Mouse (Mus musculus): ENCODE results near the gene Gpr152. TPM values are rescaled to one million over a fixed set of nuclear protein-coding genes. Genes with fewer than 3 reads are reported as not detected.
A peak's percentile ranks its signal among the peaks of the same experiment; 100 is the strongest.
"Not testable (repeated sequence)": the region's sequence is repeated elsewhere in the genome, so short reads cannot be mapped to it uniquely, and the experiment has no call there.

Gene Gpr152
- polyA plus RNA-seq, 1 experiment = not detected

- no peak overlapping the region for H3K4me3 ChIP-seq (ENCODE audit: insufficient read depth, poor library complexity, severe bottlenecking)
- TF ChIP-seq MYOG (IDR thresholded peaks at IDR 0.05; ENCODE audit: control insufficient read depth, extremely low read depth, insufficient read length) = no peak
- no peak for TF ChIP-seq CTCF (IDR thresholded peaks at IDR 0.05; ENCODE audit: control insufficient read depth, insufficient read depth, insufficient read length)
- TF ChIP-seq FOSL1 (IDR thresholded peaks at IDR 0.05; ENCODE audit: insufficient read depth, low read length, poor library complexity, severe bottlenecking) = no peak
- peaks cover 22% of the 10 kb centered on the region for H3K36me3 ChIP-seq (ENCODE audit: control insufficient read depth, insufficient read depth)
- no peak overlapping the region for H3ac ChIP-seq (ENCODE audit: control insufficient read depth, insufficient read length, low read depth)
- peaks cover 10% of the 10 kb centered on the region for H3K79me2 ChIP-seq (ENCODE audit: control insufficient read depth, insufficient read depth)
- peaks cover 1% of the 10 kb centered on the region for H3K79me3 ChIP-seq (ENCODE audit: low read depth)
- no peaks in the 10 kb centered on the region for H3K27me3 ChIP-seq (ENCODE audit: control insufficient read depth, insufficient read depth, insufficient read length)
These were observed 7.8 kb upstream of the Gpr152 start for GRCm38 (mm10) chr19:4131768-4132167.

GRCm38 (mm10) chr19:4134354-4134753, 5.2 kb upstream of the Gpr152 start:
- no peaks in the 10 kb centered on the region for H3K79me2 ChIP-seq (ENCODE audit: control insufficient read depth, insufficient read depth)
- H3K36me3 ChIP-seq (ENCODE audit: control insufficient read depth, insufficient read depth) = peaks cover 12% of the 10 kb centered on the region
- TF ChIP-seq MAX (IDR thresholded peaks at IDR 0.05) (no peak), USF1 (IDR thresholded peaks at IDR 0.05; ENCODE audit: low read depth) (no peak), FOSL1 (IDR thresholded peaks at IDR 0.05; ENCODE audit: insufficient read depth, low read length, poor library complexity, severe bottlenecking) (no peak), MYOG (IDR thresholded peaks at IDR 0.05; ENCODE audit: control insufficient read depth, extremely low read depth, insufficient read length) (no peak), CTCF (IDR thresholded peaks at IDR 0.05; ENCODE audit: control insufficient read depth, insufficient read depth, insufficient read length) (no peak), MYOD1 (IDR thresholded peaks at IDR 0.05; ENCODE audit: control insufficient read depth, insufficient read length, low read depth) (no peak), CEBPB (IDR thresholded peaks at IDR 0.05; ENCODE audit: low read depth) (no peak)
- no peaks in the 10 kb centered on the region for H3K79me3 ChIP-seq (ENCODE audit: low read depth)
- H3K4me3 ChIP-seq (ENCODE audit: insufficient read depth, poor library complexity, severe bottlenecking) = no peak overlapping the region
- no peaks in the 10 kb centered on the region for H3K27me3 ChIP-seq (ENCODE audit: control insufficient read depth, insufficient read depth, insufficient read length)
- H3ac ChIP-seq (ENCODE audit: control insufficient read depth, insufficient read length, low read depth) = no peak overlapping the region

DNA sequence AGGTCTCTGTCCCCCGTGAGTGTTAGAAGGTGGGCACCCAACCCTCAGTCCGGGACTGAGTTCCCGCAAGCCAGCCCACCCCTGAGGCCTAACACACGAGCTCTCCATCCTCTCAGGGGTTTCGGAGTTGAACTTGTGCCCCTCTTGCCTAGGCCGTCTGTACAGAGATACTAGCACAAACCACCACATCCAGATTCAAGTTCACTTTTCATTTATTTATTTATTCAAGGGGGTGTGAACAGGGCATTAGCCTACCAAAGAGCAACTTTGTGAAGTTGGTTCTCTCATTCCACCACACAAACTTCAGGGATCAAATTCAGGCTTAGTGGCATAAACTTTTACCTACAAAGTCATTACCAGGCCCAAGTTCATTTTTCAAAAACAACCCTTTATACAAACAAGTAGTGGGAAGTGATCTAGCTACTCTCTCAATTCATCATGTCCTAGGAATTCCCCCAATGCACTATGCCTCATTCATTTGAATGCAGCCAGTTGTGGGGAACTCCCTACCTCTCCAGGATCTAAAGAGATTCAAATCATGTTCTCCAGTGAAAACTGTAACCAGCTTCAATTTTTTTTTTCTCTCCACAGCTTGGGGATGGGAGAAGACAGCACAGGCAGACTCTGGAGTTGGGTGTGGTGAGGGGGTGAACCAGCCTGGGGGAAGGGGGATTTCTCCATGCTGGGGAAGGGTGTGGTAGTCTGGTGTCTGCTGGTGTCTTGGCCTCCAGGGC, 4.2 kb upstream of the Gpr152 start:
- H3ac ChIP-seq (ENCODE audit: control insufficient read depth, insufficient read length, low read depth); H3K27me3 ChIP-seq (ENCODE audit: control insufficient read depth, insufficient read depth, insufficient read length): not testable (repeated sequence)

DNA sequence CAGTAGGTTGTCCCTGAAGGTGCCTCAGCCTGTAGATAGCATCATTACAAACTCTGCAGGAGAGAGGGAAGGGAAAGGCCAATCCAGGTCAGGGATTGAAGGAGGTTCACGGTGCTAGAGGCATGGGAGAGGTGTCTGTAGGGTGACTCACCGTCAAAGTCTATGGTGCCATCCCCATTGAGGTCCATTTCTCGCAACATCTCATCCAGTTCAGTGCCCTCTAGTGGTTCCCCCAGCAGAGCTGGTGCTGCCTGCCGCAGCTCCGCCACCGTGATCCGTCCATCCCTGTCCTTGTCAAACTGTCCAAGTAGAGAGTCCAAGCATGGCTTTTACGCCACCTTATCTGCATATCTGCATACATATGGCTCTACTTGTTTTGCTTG, 3.6 kb upstream of the Gpr152 start:
- H3K36me3 ChIP-seq (ENCODE audit: control insufficient read depth, insufficient read depth) = peaks cover 12% of the 10 kb centered on the region
- not testable (repeated sequence) for H3ac ChIP-seq (ENCODE audit: control insufficient read depth, insufficient read length, low read depth); H3K4me3 ChIP-seq (ENCODE audit: insufficient read depth, poor library complexity, severe bottlenecking); H3K79me2 ChIP-seq (ENCODE audit: control insufficient read depth, insufficient read depth); H3K79me3 ChIP-seq (ENCODE audit: low read depth); H3K27me3 ChIP-seq (ENCODE audit: control insufficient read depth, insufficient read depth, insufficient read length)
- TF ChIP-seq CTCF (IDR thresholded peaks at IDR 0.05; ENCODE audit: control insufficient read depth, insufficient read depth, insufficient read length) = peak; percentile 16

More for the DNA sequence above, 4.2 kb upstream of the Gpr152 start:
- not testable (repeated sequence) for H3K4me3 ChIP-seq (ENCODE audit: insufficient read depth, poor library complexity, severe bottlenecking); H3K79me2 ChIP-seq (ENCODE audit: control insufficient read depth, insufficient read depth); H3K79me3 ChIP-seq (ENCODE audit: low read depth)
- peaks cover 12% of the 10 kb centered on the region for H3K36me3 ChIP-seq (ENCODE audit: control insufficient read depth, insufficient read depth)

- no peak overlapping the region for H3K4me3 ChIP-seq (ENCODE audit: insufficient read depth, poor library complexity, severe bottlenecking)
These were observed 3.1 kb upstream of the Gpr152 start for GRCm38 (mm10) chr19:4136463-4136862.

DNA sequence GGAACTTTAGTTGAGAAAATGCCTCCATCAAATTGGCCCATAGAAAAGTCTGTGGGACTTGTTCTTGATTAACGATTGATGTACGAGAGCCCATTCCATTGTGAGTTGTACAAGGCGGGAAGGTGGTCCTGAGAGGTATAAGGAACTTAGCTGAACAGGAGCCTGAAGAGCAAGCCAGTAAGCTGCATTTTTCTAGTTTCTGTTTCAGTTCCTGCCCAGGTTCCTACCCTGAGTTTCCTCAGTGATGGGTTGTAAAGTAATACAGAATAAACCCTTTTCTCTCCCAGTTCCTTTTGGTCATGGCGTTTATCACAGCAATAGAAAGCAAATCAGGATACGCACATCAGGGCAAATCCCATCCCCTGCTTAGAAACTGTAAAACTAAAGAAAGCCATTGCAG, 1.7 kb upstream of the Gpr152 start:
- Histone ChIP-seq H3K79me3 (ENCODE audit: low read depth) (no peaks in the 10 kb centered on the region), H3K4me3 (ENCODE audit: insufficient read depth, poor library complexity, severe bottlenecking) (no peak overlapping the region), H3K27me3 (ENCODE audit: control insufficient read depth, insufficient read depth, insufficient read length) (no peaks in the 10 kb centered on the region), H3ac (ENCODE audit: control insufficient read depth, insufficient read length, low read depth) (no peak overlapping the region), H3K79me2 (ENCODE audit: control insufficient read depth, insufficient read depth) (no peaks in the 10 kb centered on the region), H3K36me3 (ENCODE audit: control insufficient read depth, insufficient read depth) (peaks cover 5% of the 10 kb centered on the region)
- TF ChIP-seq USF1 (IDR thresholded peaks at IDR 0.05; ENCODE audit: low read depth) (no peak), MYOD1 (IDR thresholded peaks at IDR 0.05; ENCODE audit: control insufficient read depth, insufficient read length, low read depth) (no peak)

More at GRCm38 (mm10) chr19:4136463-4136862, 3.1 kb upstream of the Gpr152 start:
- Histone ChIP-seq H3K79me2 (ENCODE audit: control insufficient read depth, insufficient read depth) (no peaks in the 10 kb centered on the region), H3K36me3 (ENCODE audit: control insufficient read depth, insufficient read depth) (peaks cover 12% of the 10 kb centered on the region), H3ac (ENCODE audit: control insufficient read depth, insufficient read length, low read depth) (no peak overlapping the region), H3K79me3 (ENCODE audit: low read depth) (no peaks in the 10 kb centered on the region), H3K27me3 (ENCODE audit: control insufficient read depth, insufficient read depth, insufficient read length) (no peaks in the 10 kb centered on the region)
- no peak for TF ChIP-seq CEBPB (IDR thresholded peaks at IDR 0.05; ENCODE audit: low read depth)
- no peak for TF ChIP-seq MYOD1 (IDR thresholded peaks at IDR 0.05; ENCODE audit: control insufficient read depth, insufficient read length, low read depth)
- TF ChIP-seq FOSL1 (IDR thresholded peaks at IDR 0.05; ENCODE audit: insufficient read depth, low read length, poor library complexity, severe bottlenecking) = no peak
- TF ChIP-seq MAX (IDR thresholded peaks at IDR 0.05) = no peak
- TF ChIP-seq CTCF (IDR thresholded peaks at IDR 0.05; ENCODE audit: control insufficient read depth, insufficient read depth, insufficient read length) = no peak
- TF ChIP-seq MYOG (IDR thresholded peaks at IDR 0.05; ENCODE audit: control insufficient read depth, extremely low read depth, insufficient read length) = no peak

Measured in C2C12 (cell line).